Mouse (Mus musculus): ENCODE results near the gene Tex2. TPM values are rescaled to one million over a fixed set of nuclear protein-coding genes. Genes with fewer than 3 reads are reported as not detected.

The Tex2 gene
- total RNA-seq, 1 experiment: 34.4 TPM

DNA sequence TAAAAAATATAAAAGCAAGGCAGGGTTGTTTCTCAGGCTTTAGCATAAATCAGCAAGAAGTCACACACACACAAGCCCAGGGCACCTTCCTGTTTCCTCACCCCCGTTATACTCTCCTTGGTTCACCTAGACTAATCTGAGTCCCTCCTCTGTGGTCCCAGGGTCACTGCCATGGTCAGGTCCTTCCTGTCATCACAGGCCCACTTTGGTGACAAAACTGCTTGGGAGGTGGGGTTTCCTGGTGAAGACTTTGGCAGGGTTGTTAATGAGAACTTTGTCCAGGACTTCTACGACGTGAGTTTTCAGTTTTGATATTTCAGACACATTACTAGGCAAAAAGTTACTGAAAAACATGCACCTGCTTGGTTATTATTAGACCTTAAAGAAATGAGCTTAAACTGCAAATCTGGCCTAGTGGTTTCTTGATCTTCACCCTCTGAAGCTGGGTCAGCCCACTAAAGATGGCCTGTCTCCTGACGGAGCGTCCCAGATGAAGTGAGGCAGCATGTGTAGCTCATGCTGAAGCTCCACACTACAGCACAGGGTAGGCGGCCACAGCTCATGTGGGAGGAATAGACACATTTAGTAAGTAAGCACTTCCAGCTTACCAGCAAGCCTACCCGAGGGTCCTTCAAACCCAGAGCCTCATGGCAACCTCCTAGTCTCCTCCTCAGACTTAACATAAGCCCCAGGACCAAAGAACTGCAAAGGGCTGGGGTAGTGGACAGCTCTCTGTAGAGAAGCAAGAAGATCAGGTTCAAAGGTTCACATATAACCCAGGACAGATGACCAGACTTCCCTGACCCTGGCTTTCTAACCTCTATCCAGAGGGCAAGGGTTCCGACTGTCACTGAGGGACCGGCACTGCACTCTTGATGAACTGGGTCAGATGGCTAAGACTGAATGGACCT is 133.3 kb downstream of the Tex2 start:
- no peaks in the 10 kb centered on the region for H3K36me3 ChIP-seq (ENCODE audit: control insufficient read depth, insufficient read depth, low read length, poor library complexity, severe bottlenecking)
- in situ Hi-C loops (cut with MboI; ENCODE audit: low sequenced_read_pairs in 2 of 2, unreplicated experiment in 2 of 2): no loop called here
- TF ChIP-seq ZNF384 (IDR thresholded peaks at IDR 0.05; ENCODE audit: low read depth, low read length) (no peak), HCFC1 (IDR thresholded peaks at IDR 0.05; ENCODE audit: borderline replicate concordance, insufficient read depth, low read length) (no peak), MAFK (IDR thresholded peaks at IDR 0.05; ENCODE audit: insufficient read depth, low read depth, low read length) (no peak), ZC3H11A (IDR thresholded peaks at IDR 0.05; ENCODE audit: borderline replicate concordance, low read depth, low read length) (no peak)

DNA sequence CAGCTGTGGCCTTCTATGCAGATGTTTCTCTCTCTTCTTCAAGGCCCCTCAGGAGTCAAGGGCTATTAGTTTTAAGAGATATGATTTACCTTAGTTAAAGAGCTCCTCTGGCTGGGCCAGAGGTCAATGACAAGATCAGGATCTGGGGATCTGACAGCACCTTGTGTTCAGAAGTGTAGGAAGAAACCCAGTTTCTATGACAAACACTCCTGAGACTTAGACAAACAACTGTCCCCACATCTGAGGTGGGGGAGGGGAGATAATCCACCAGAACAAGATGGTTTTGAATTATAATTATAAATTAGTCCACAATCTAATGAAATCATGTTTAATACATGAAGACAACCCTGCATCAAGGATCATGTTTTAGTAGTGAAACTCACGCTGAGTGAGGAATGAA is 134.5 kb downstream of the Tex2 start:
- H3K9me3 ChIP-seq (ENCODE audit: control insufficient read depth, insufficient read depth, low read depth, low read length): no peaks in the 10 kb centered on the region
- no peak overlapping the region for H3K4me3 ChIP-seq (ENCODE audit: insufficient read depth in 1 of 2, low read depth in 1 of 2, low read length in 2 of 2, poor library complexity in 1 of 2, severe bottlenecking in 1 of 2)
- no peak for DNase-seq (ENCODE audit: low read depth, low spot score)
- no peak for TF ChIP-seq HCFC1 (IDR thresholded peaks at IDR 0.05; ENCODE audit: borderline replicate concordance, insufficient read depth, low read length)
- no peak for TF ChIP-seq MAFK (IDR thresholded peaks at IDR 0.05; ENCODE audit: insufficient read depth, low read depth, low read length)
- no peak for TF ChIP-seq ZC3H11A (IDR thresholded peaks at IDR 0.05; ENCODE audit: borderline replicate concordance, low read depth, low read length)
- TF ChIP-seq CHD2 (IDR thresholded peaks at IDR 0.05; ENCODE audit: low read depth, low read length): no peak
- no peak for TF ChIP-seq ZNF384 (IDR thresholded peaks at IDR 0.05; ENCODE audit: low read depth, low read length)
- no peaks in the 10 kb centered on the region for H3K36me3 ChIP-seq (ENCODE audit: control insufficient read depth, insufficient read depth, low read length, poor library complexity, severe bottlenecking)
- H3K9ac ChIP-seq (ENCODE audit: insufficient read depth, low read depth, low read length, poor library complexity, severe bottlenecking): no peak overlapping the region
- in situ Hi-C loops (cut with MboI; ENCODE audit: low sequenced_read_pairs in 2 of 2, unreplicated experiment in 2 of 2): no loop called here
- no peak overlapping the region for H3K27ac ChIP-seq (ENCODE audit: insufficient read depth, low read depth, low read length, poor library complexity, severe bottlenecking)
- no peaks in the 10 kb centered on the region for H3K4me1 ChIP-seq (ENCODE audit: control insufficient read depth in 2 of 2, insufficient read depth in 2 of 2, low read length in 2 of 2, poor library complexity in 1 of 2)

More for the DNA sequence above, 133.3 kb downstream of the Tex2 start:
- Histone ChIP-seq H3K4me3 (ENCODE audit: insufficient read depth in 1 of 2, low read depth in 1 of 2, low read length in 2 of 2, poor library complexity in 1 of 2, severe bottlenecking in 1 of 2) (no peak overlapping the region), H3K9ac (ENCODE audit: insufficient read depth, low read depth, low read length, poor library complexity, severe bottlenecking) (no peak overlapping the region), H3K9me3 (ENCODE audit: control insufficient read depth, insufficient read depth, low read depth, low read length) (no peaks in the 10 kb centered on the region), H3K4me1 (ENCODE audit: control insufficient read depth in 2 of 2, insufficient read depth in 2 of 2, low read length in 2 of 2, poor library complexity in 1 of 2) (no peaks in the 10 kb centered on the region), H3K27ac (ENCODE audit: insufficient read depth, low read depth, low read length, poor library complexity, severe bottlenecking) (no peak overlapping the region)
- DNase-seq (ENCODE audit: low read depth, low spot score): no peak

DNA sequence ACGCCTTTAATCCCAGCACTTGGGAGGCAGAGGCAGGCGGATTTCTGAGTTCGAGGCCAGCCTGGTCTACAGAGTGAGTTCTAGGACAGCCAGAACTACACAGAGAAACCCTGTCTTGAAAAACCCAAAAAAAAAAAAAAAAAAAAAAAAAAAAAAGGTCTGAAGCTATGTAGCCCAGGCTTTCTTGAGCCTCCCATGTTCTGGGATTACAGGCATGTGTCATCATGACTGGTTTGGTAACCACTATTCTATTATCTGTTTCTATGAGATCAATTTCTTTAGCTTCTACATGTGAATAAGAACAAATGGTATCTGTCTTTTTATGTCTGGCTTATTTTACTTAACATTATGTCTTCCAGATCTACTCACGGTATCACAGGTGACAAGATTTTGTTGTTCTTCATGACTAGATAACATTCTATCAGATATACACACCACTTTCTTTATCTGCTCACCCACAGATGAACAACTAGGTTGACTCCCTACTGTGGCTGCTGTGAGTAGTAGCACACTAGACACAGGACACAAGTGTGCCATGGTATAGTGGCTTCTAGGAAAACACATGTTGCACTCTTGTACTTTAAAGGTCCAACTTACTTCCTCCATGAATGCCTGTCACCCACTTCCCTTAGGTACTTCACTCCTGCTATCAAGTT is 135.6 kb downstream of the Tex2 start:
- H3K36me3 ChIP-seq (ENCODE audit: control insufficient read depth, insufficient read depth, low read length, poor library complexity, severe bottlenecking): no peaks in the 10 kb centered on the region
- no peak for TF ChIP-seq MAFK (IDR thresholded peaks at IDR 0.05; ENCODE audit: insufficient read depth, low read depth, low read length)
- no peak for TF ChIP-seq CHD2 (IDR thresholded peaks at IDR 0.05; ENCODE audit: low read depth, low read length)
- TF ChIP-seq HCFC1 (IDR thresholded peaks at IDR 0.05; ENCODE audit: borderline replicate concordance, insufficient read depth, low read length): no peak
- TF ChIP-seq ZC3H11A (IDR thresholded peaks at IDR 0.05; ENCODE audit: borderline replicate concordance, low read depth, low read length): no peak
- no peak for TF ChIP-seq ZNF384 (IDR thresholded peaks at IDR 0.05; ENCODE audit: low read depth, low read length)
- H3K4me1 ChIP-seq (ENCODE audit: control insufficient read depth in 2 of 2, insufficient read depth in 2 of 2, low read length in 2 of 2, poor library complexity in 1 of 2): no peaks in the 10 kb centered on the region
- no peaks in the 10 kb centered on the region for H3K9me3 ChIP-seq (ENCODE audit: control insufficient read depth, insufficient read depth, low read depth, low read length)
- no peak for DNase-seq (ENCODE audit: low read depth, low spot score)
- H3K27ac ChIP-seq (ENCODE audit: insufficient read depth, low read depth, low read length, poor library complexity, severe bottlenecking): no peak overlapping the region
- no peak overlapping the region for H3K9ac ChIP-seq (ENCODE audit: insufficient read depth, low read depth, low read length, poor library complexity, severe bottlenecking)
- no peak overlapping the region for H3K4me3 ChIP-seq (ENCODE audit: insufficient read depth in 1 of 2, low read depth in 1 of 2, low read length in 2 of 2, poor library complexity in 1 of 2, severe bottlenecking in 1 of 2)
- in situ Hi-C loops (cut with MboI; ENCODE audit: low sequenced_read_pairs in 2 of 2, unreplicated experiment in 2 of 2): no loop called here

DNA sequence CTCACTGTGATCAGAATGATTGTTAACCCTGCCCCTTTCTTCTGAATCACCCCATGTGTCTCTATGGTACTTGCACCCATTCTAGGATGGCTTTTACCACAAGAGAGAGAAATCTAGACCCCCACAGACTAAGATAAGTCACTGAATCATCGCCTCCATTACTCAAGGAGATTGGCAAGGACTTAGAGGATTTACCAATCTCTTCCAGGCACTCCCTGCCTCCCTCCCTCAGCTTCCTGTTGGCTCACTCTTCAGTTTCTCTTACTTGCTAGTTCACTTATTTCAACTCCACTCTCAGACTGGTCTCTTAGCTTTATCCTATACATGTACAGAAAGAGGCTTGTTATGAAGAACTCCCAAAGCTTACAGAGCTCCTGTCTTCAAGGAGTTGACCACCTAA is 137.9 kb downstream of the Tex2 start:
- Histone ChIP-seq H3K9ac (ENCODE audit: insufficient read depth, low read depth, low read length, poor library complexity, severe bottlenecking) (no peak overlapping the region), H3K36me3 (ENCODE audit: control insufficient read depth, insufficient read depth, low read length, poor library complexity, severe bottlenecking) (no peaks in the 10 kb centered on the region), H3K27ac (ENCODE audit: insufficient read depth, low read depth, low read length, poor library complexity, severe bottlenecking) (no peak overlapping the region), H3K9me3 (ENCODE audit: control insufficient read depth, insufficient read depth, low read depth, low read length) (no peaks in the 10 kb centered on the region), H3K4me3 (ENCODE audit: insufficient read depth in 1 of 2, low read depth in 1 of 2, low read length in 2 of 2, poor library complexity in 1 of 2, severe bottlenecking in 1 of 2) (no peak overlapping the region), H3K4me1 (ENCODE audit: control insufficient read depth in 2 of 2, insufficient read depth in 2 of 2, low read length in 2 of 2, poor library complexity in 1 of 2) (no peaks in the 10 kb centered on the region)
- TF ChIP-seq MAFK (IDR thresholded peaks at IDR 0.05; ENCODE audit: insufficient read depth, low read depth, low read length) (no peak), HCFC1 (IDR thresholded peaks at IDR 0.05; ENCODE audit: borderline replicate concordance, insufficient read depth, low read length) (no peak), ZC3H11A (IDR thresholded peaks at IDR 0.05; ENCODE audit: borderline replicate concordance, low read depth, low read length) (no peak), CHD2 (IDR thresholded peaks at IDR 0.05; ENCODE audit: low read depth, low read length) (no peak), ZNF384 (IDR thresholded peaks at IDR 0.05; ENCODE audit: low read depth, low read length) (no peak)
- in situ Hi-C loops (cut with MboI; ENCODE audit: low sequenced_read_pairs in 2 of 2, unreplicated experiment in 2 of 2): no loop called here
- no peak for DNase-seq (ENCODE audit: low read depth, low spot score)
